Mouse (Mus musculus): Measurements from ENCODE around the gene Tulp4. TPM values are rescaled to one million over a fixed set of nuclear protein-coding genes. Genes with fewer than 3 reads are reported as not detected.

The Tulp4 gene
- total RNA-seq, 2 experiments from 2014 or later: 0.42 to 12.5 TPM

GRCm38 (mm10) chr17:6117917-6118316, 11.7 kb downstream of the Tulp4 start:
- ATAC-seq (replicated peaks; ENCODE audit: low FRiP score, poor library complexity, severe bottlenecking): no peak

- no peak for ATAC-seq (replicated peaks; ENCODE audit: low FRiP score, poor library complexity, severe bottlenecking)
Observed at GRCm38 (mm10) chr17:6118861-6119260, 12.6 kb downstream of the Tulp4 start.

GRCm38 (mm10) chr17:6123776-6124175, 17.5 kb downstream of the Tulp4 start:
- no peak for ATAC-seq (replicated peaks; ENCODE audit: low FRiP score, poor library complexity, severe bottlenecking)

- ATAC-seq (replicated peaks; ENCODE audit: low FRiP score, poor library complexity, severe bottlenecking): no peak
Observed at GRCm38 (mm10) chr17:6125441-6125840, 19.2 kb downstream of the Tulp4 start.

- no peak for ATAC-seq (replicated peaks; ENCODE audit: low FRiP score, poor library complexity, severe bottlenecking)
Observed at GRCm38 (mm10) chr17:6128039-6128438, 21.8 kb downstream of the Tulp4 start.

- ATAC-seq (replicated peaks; ENCODE audit: low FRiP score, poor library complexity, severe bottlenecking): no peak
Observed at GRCm38 (mm10) chr17:6129361-6129760, 23.1 kb downstream of the Tulp4 start.

GRCm38 (mm10) chr17:6131083-6131482, 24.8 kb downstream of the Tulp4 start:
- ATAC-seq (replicated peaks; ENCODE audit: low FRiP score, poor library complexity, severe bottlenecking): no peak

GRCm38 (mm10) chr17:6140875-6141274, 34.6 kb downstream of the Tulp4 start:
- ATAC-seq (replicated peaks; ENCODE audit: low FRiP score, poor library complexity, severe bottlenecking): no peak

GRCm38 (mm10) chr17:6141344-6141743, 35.1 kb downstream of the Tulp4 start:
- ATAC-seq (replicated peaks; ENCODE audit: low FRiP score, poor library complexity, severe bottlenecking): no peak

GRCm38 (mm10) chr17:6145244-6145643, 39.0 kb downstream of the Tulp4 start:
- no peak for ATAC-seq (replicated peaks; ENCODE audit: low FRiP score, poor library complexity, severe bottlenecking)

GRCm38 (mm10) chr17:6152941-6153340, 46.7 kb downstream of the Tulp4 start:
- no peak for ATAC-seq (replicated peaks; ENCODE audit: low FRiP score, poor library complexity, severe bottlenecking)

GRCm38 (mm10) chr17:6153581-6153980, 47.3 kb downstream of the Tulp4 start:
- ATAC-seq (replicated peaks; ENCODE audit: low FRiP score, poor library complexity, severe bottlenecking): no peak

- no peak for ATAC-seq (replicated peaks; ENCODE audit: low FRiP score, poor library complexity, severe bottlenecking)
Observed at GRCm38 (mm10) chr17:6154366-6154765, 48.1 kb downstream of the Tulp4 start.

- ATAC-seq (replicated peaks; ENCODE audit: low FRiP score, poor library complexity, severe bottlenecking): no peak
Observed at GRCm38 (mm10) chr17:6160495-6160894, 54.3 kb downstream of the Tulp4 start.

- ATAC-seq (replicated peaks; ENCODE audit: low FRiP score, poor library complexity, severe bottlenecking): no peak
Observed at GRCm38 (mm10) chr17:6161916-6162315, 55.7 kb downstream of the Tulp4 start.

- ATAC-seq (replicated peaks; ENCODE audit: low FRiP score, poor library complexity, severe bottlenecking): no peak
Observed at GRCm38 (mm10) chr17:6162761-6163160, 56.5 kb downstream of the Tulp4 start.

- no peak for ATAC-seq (replicated peaks; ENCODE audit: low FRiP score, poor library complexity, severe bottlenecking)
Observed at GRCm38 (mm10) chr17:6164911-6165310, 58.7 kb downstream of the Tulp4 start.

- no peak for ATAC-seq (replicated peaks; ENCODE audit: low FRiP score, poor library complexity, severe bottlenecking)
Observed at GRCm38 (mm10) chr17:6172440-6172839, 66.2 kb downstream of the Tulp4 start.

- no peak for ATAC-seq (replicated peaks; ENCODE audit: low FRiP score, poor library complexity, severe bottlenecking)
Observed at GRCm38 (mm10) chr17:6172926-6173690, 66.9 kb downstream of the Tulp4 start.

- no peak for ATAC-seq (replicated peaks; ENCODE audit: low FRiP score, poor library complexity, severe bottlenecking)
Observed at GRCm38 (mm10) chr17:6174574-6174973, 68.3 kb downstream of the Tulp4 start.

GRCm38 (mm10) chr17:6178564-6179267, 72.5 kb downstream of the Tulp4 start:
- ATAC-seq (replicated peaks; ENCODE audit: low FRiP score, poor library complexity, severe bottlenecking): no peak

All from erythroid progenitor cell, adult 5-6 weeks (primary cell).